Mouse (Mus musculus) myocyte (in vitro differentiated cells): ENCODE data around the gene Ptpn3. TPM values are rescaled to one million over a fixed set of nuclear protein-coding genes. Genes with fewer than 3 reads are reported as not detected.

Experiments used
- H3K27me3 ChIP-seq: one replicate; pipeline ENCODE4 v1.6.1; 2011; ENCODE audit not compliant: control insufficient read depth, insufficient read depth, insufficient read length
- H3K36me3 ChIP-seq: one replicate; pipeline ENCODE4 v1.6.1; 2011; ENCODE audit not compliant: control insufficient read depth, insufficient read depth
- H3K4me2 ChIP-seq: one replicate; pipeline ENCODE4 v1.6.1; 2011; ENCODE audit warnings: low read depth, control low read depth
- H3K4me3 ChIP-seq: one replicate; pipeline ENCODE4 v1.5.1; 2011; ENCODE audit warnings: mild to moderate bottlenecking, control low read depth, moderate library complexity
- H3K79me2 ChIP-seq: one replicate; pipeline ENCODE4 v1.6.1; 2011; ENCODE audit not compliant: control insufficient read depth, insufficient read depth
- H3ac ChIP-seq: one replicate; pipeline ENCODE4 v1.6.1; 2011; ENCODE audit not compliant: control insufficient read depth, insufficient read length
- CEBPB ChIP-seq: IDR thresholded peaks from 2 replicates; pipeline ENCODE4 v1.6.1; 2011; ENCODE audit warnings: mild to moderate bottlenecking, moderate library complexity; ENCODE audit not compliant: poor library complexity, insufficient read depth, severe bottlenecking
- E2F4 ChIP-seq: IDR thresholded peaks from one replicate; pipeline ENCODE4 v1.6.1; 2011; ENCODE audit warnings: mild to moderate bottlenecking, control low read depth, moderate library complexity; ENCODE audit not compliant: insufficient read depth
- MAX ChIP-seq: IDR thresholded peaks from one replicate; pipeline ENCODE4 v1.6.1; 2011; ENCODE audit warnings: low read depth, mild to moderate bottlenecking, control low read depth
- MYOD1 ChIP-seq, 3 experiments: IDR thresholded peaks; one replicate each; pipeline ENCODE4 v1.6.1; 2011; ENCODE audit warnings: control low read depth in 2 of 3, low read depth in 2 of 3, mild to moderate bottlenecking in 2 of 3, moderate library complexity in 1 of 3; ENCODE audit not compliant: insufficient read length in 2 of 3, control insufficient read depth in 1 of 3
- MYOG ChIP-seq, 3 experiments: IDR thresholded peaks; one replicate each; pipeline ENCODE4 v1.6.1; 2011; ENCODE audit warnings: control low read depth in 2 of 3, low read depth in 2 of 3, mild to moderate bottlenecking in 2 of 3; ENCODE audit not compliant: insufficient read length in 2 of 3, control insufficient read depth in 1 of 3, insufficient read depth in 1 of 3
- POLR2A ChIP-seq: IDR thresholded peaks from one replicate; pipeline ENCODE4 v1.6.1; 2011; ENCODE audit warnings: low read depth, mild to moderate bottlenecking, control low read depth, moderate library complexity; ENCODE audit not compliant: insufficient read length
- POLR2AphosphoS2 ChIP-seq: IDR thresholded peaks from one replicate; pipeline ENCODE4 v1.6.1; 2011; ENCODE audit warnings: low read depth, control low read depth; ENCODE audit not compliant: insufficient read length
- REST ChIP-seq: IDR thresholded peaks from one replicate; pipeline ENCODE4 v1.6.1; 2011; ENCODE audit warnings: mild to moderate bottlenecking, control low read depth, moderate library complexity; ENCODE audit not compliant: insufficient read depth, insufficient read length
- SRF ChIP-seq: IDR thresholded peaks from one replicate; pipeline ENCODE4 v1.6.1; 2011; ENCODE audit warnings: low read depth; ENCODE audit not compliant: control insufficient read depth, insufficient read length
- TCF12 ChIP-seq: IDR thresholded peaks from one replicate; pipeline ENCODE4 v1.6.1; 2011; ENCODE audit warnings: mild to moderate bottlenecking, control low read depth; ENCODE audit not compliant: poor library complexity, insufficient read depth, severe bottlenecking
- TCF3 ChIP-seq: IDR thresholded peaks from one replicate; pipeline ENCODE4 v1.6.1; 2011; ENCODE audit warnings: low read depth, control low read depth; ENCODE audit not compliant: insufficient read length
- USF1 ChIP-seq: IDR thresholded peaks from one replicate; pipeline ENCODE4 v1.6.1; 2011; ENCODE audit warnings: low read depth, mild to moderate bottlenecking, control low read depth, moderate library complexity
- polyA plus RNA-seq: library from polyadenylated mRNA; unstranded; fragments of >200 nt; fragmentation: generic; extraction: Trizol; gene quantifications from one replicate; pipeline ENCODE4 v1.2.1, GENCODE M21; 2012; ENCODE audit warnings: missing spikeins

The Ptpn3 gene
- polyA plus RNA-seq, 1 experiment, result 3.1 TPM

- Histone ChIP-seq H3K4me2 (no peak overlapping the region), H3K36me3 (no peaks in the 10 kb centered on the region), H3ac (no peak overlapping the region), H3K79me2 (no peaks in the 10 kb centered on the region), H3K27me3 (no peaks in the 10 kb centered on the region), H3K4me3 (no peak overlapping the region)
- no peak for TF ChIP-seq MYOD1 (IDR thresholded peaks at IDR 0.05; ENCODE audit: control insufficient read depth in 1 of 3, insufficient read length in 2 of 3, low read depth in 2 of 3)
Observed at GRCm38 (mm10) chr4:57285251-57285650, 16.4 kb downstream of the Ptpn3 start.

GRCm38 (mm10) chr4:57283189-57283588 is 18.4 kb downstream of the Ptpn3 start:
- Histone ChIP-seq H3ac (no peak overlapping the region), H3K27me3 (no peaks in the 10 kb centered on the region), H3K36me3 (no peaks in the 10 kb centered on the region), H3K4me3 (no peak overlapping the region), H3K79me2 (no peaks in the 10 kb centered on the region), H3K4me2 (no peak overlapping the region)
- no peak for TF ChIP-seq POLR2AphosphoS2
- TF ChIP-seq CEBPB, result no peak
- TF ChIP-seq MYOG (IDR thresholded peaks at IDR 0.05; ENCODE audit: control insufficient read depth in 1 of 3, insufficient read depth in 1 of 3, insufficient read length in 2 of 3, low read depth in 2 of 3), result no peak
- no peak for TF ChIP-seq REST
- no peak for TF ChIP-seq USF1
- no peak for TF ChIP-seq TCF12
- no peak for TF ChIP-seq MYOD1 (IDR thresholded peaks at IDR 0.05; ENCODE audit: control insufficient read depth in 1 of 3, insufficient read length in 2 of 3, low read depth in 2 of 3)
- TF ChIP-seq POLR2A, result no peak

- H3K4me3 ChIP-seq, result no peak overlapping the region
- H3K79me2 ChIP-seq, result no peaks in the 10 kb centered on the region
- no peak overlapping the region for H3ac ChIP-seq
- no peak overlapping the region for H3K4me2 ChIP-seq
- TF ChIP-seq POLR2A (no peak), E2F4 (no peak), CEBPB (no peak), USF1 (no peak), MYOD1 (IDR thresholded peaks at IDR 0.05; ENCODE audit: control insufficient read depth in 1 of 3, insufficient read length in 2 of 3, low read depth in 2 of 3) (no peak), REST (no peak), MYOG (IDR thresholded peaks at IDR 0.05; ENCODE audit: control insufficient read depth in 1 of 3, insufficient read depth in 1 of 3, insufficient read length in 2 of 3, low read depth in 2 of 3) (no peak), POLR2AphosphoS2 (no peak), TCF3 (no peak), SRF (no peak), TCF12 (no peak), MAX (no peak)
- no peaks in the 10 kb centered on the region for H3K36me3 ChIP-seq
- no peaks in the 10 kb centered on the region for H3K27me3 ChIP-seq
Observed at GRCm38 (mm10) chr4:57282630-57283029, 19.0 kb downstream of the Ptpn3 start.

DNA sequence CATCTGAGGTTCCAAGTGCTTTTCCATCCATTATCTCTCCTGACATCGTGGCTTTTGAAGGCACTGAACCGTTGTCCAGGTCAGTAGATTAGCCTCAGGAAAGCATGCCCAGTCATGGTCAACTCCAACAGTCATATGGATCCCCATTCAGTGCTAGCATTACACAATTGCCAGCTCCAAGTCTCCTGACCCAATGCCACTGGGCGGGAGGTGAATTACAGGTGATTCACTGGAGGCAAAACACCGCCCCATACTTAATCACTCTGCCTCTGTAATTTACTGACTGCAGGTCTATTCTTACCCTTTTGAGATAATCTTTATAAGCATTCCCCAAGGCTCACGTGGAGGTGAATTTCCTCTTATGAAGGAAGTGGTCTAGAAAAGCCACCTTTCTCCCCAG is 19.5 kb downstream of the Ptpn3 start:
- H3K79me2 ChIP-seq, result no peaks in the 10 kb centered on the region
- no peak overlapping the region for H3K4me3 ChIP-seq
- H3ac ChIP-seq, result no peak overlapping the region
- no peaks in the 10 kb centered on the region for H3K27me3 ChIP-seq
- TF ChIP-seq POLR2A, result no peak
- TF ChIP-seq MAX, result no peak
- no peak for TF ChIP-seq CEBPB
- TF ChIP-seq MYOG (IDR thresholded peaks at IDR 0.05; ENCODE audit: control insufficient read depth in 1 of 3, insufficient read depth in 1 of 3, insufficient read length in 2 of 3, low read depth in 2 of 3), result no peak
- no peak for TF ChIP-seq TCF12
- TF ChIP-seq MYOD1 (IDR thresholded peaks at IDR 0.05; ENCODE audit: control insufficient read depth in 1 of 3, insufficient read length in 2 of 3, low read depth in 2 of 3), result no peak
- TF ChIP-seq TCF3, result no peak
- no peak for TF ChIP-seq E2F4
- no peak for TF ChIP-seq SRF
- no peak for TF ChIP-seq USF1
- TF ChIP-seq REST, result no peak
- no peak for TF ChIP-seq POLR2AphosphoS2
- H3K36me3 ChIP-seq, result no peaks in the 10 kb centered on the region
- no peak overlapping the region for H3K4me2 ChIP-seq

- TF ChIP-seq E2F4 (no peak), USF1 (no peak), CEBPB (no peak), MYOG (IDR thresholded peaks at IDR 0.05; ENCODE audit: control insufficient read depth in 1 of 3, insufficient read depth in 1 of 3, insufficient read length in 2 of 3, low read depth in 2 of 3) (no peak)
- H3ac ChIP-seq, result no peak overlapping the region
- H3K27me3 ChIP-seq, result no peaks in the 10 kb centered on the region
- no peak overlapping the region for H3K4me2 ChIP-seq
- H3K79me2 ChIP-seq, result no peaks in the 10 kb centered on the region
- no peak overlapping the region for H3K4me3 ChIP-seq
- H3K36me3 ChIP-seq, result no peaks in the 10 kb centered on the region
Observed at GRCm38 (mm10) chr4:57280888-57281287, 20.7 kb downstream of the Ptpn3 start.
